Mouse (Mus musculus) left cerebral cortex, postnatal 36 days (tissue): Measurements from ENCODE around the gene Faf1. TPM values are rescaled to one million over a fixed set of nuclear protein-coding genes. Genes with fewer than 3 reads are reported as not detected.
A peak's percentile ranks its signal among the peaks of the same experiment; 100 is the strongest.

ENCODE experiments used
- DNase-seq, 2 experiments: peaks; one replicate each; pipeline ENCODE4 v3.0.0; 2021 to 2022; ENCODE audit warnings: low spot score in 2 of 2, mixed read lengths in 1 of 2
- intact Hi-C: fragments of 180-260 bp; cut with DNase I; formaldehyde crosslinking; loops from one replicate; pipeline ENCODE4 v1.15.1; 2025
- total RNA-seq, 2 experiments: library from RNA; stranded (reverse); gene quantifications; 2 replicates each; pipeline ENCODE4 v1.2.3; 2021

Gene Faf1
- 10 to 100 TPM; 23.1 to 23.7 TPM for total RNA-seq

DNA sequence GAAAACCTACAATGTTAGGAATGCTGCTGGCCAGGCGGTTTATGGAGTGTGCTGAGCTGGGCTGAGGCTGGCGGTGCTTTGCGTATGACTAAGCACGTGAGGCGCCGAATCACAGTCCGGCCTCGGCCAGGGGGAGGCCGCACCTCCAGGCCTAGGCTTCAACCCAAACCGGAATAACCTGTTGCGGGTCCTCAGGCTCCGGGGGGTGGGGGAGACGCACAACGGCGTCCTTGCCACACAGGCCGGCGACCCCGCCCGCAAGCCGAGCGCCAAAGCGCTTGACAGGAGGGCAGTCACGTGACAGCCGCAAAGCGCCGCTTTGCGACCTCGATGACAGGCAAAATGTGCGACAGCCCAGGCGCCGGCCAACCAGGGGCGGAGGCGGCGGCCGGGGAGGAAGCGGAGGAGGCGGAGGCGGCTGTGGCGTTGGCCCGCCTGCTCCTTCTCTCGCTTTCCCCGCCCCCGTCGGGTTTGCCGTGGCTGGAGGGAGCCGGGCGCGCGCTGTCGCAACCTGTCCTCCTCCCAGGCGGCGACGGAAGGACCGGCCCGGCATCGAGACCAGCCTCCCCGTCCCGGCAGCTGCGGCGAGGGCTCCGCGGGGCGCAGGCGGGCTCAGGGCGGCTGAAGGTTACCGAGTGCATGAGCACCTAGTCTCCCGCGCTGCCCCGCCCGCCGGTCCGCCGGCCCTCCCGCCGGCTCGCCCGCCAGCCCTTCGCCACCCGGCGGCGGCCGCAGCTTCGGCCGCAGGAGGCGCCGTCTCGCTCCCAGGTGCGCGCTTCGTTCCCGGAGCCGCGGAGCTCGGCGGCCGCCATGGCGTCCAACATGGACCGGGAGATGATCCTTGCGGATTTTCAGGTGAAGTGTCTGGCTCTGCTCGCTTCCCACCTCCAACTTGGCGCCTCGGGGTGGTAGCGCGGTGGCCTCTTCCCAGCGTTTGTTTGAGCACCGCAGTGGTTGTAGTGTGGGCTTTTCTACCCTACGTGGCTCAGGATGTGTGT is at the start of gene Faf1:
Gene Faf1, plus strand, starts transcription at position 371 of the 998 bp plus-strand sequence.
- peak; percentile 98 for DNase-seq
- intact Hi-C loops = loop anchor here (5.0 kb wide), 1 partner anchor 199 kb away; no protein-coding TSS in a partner anchor

- intact Hi-C loops = no loop called here
- DNase-seq = no peak
Observed at GRCm38 (mm10) chr4:109630215-109630614, 46.2 kb upstream of the Faf1 start.

DNA sequence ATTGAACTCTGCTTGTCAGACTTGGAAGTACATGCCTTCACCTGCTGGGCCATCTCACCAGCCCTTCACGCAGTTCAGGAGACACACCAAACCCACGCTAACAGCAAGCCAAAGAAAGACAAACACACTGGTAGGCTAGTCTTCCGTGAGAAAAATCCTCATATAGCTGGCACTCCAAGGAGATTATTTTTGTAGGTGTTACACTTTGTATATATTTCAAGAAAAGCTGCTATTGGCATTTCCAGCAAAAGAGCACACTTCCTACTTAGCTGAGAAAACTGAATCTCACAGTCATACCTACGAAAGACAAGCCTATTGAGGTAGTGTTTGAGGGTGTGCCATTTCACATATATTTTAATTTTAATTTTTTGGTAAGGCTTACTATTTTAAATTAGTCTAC is 45.4 kb upstream of the Faf1 start:
- intact Hi-C loops = no loop called here
- peak in 1 of 2 experiments; percentile 5 for DNase-seq

GRCm38 (mm10) chr4:109634971-109635370 is 41.4 kb upstream of the Faf1 start:
- no peak for DNase-seq
- intact Hi-C loops = no loop called here

GRCm38 (mm10) chr4:109639356-109639755 is 37.0 kb upstream of the Faf1 start:
- DNase-seq = no peak
- intact Hi-C loops = no loop called here

- intact Hi-C loops = no loop called here
Observed at GRCm38 (mm10) chr4:109640141-109640540, 36.2 kb upstream of the Faf1 start.

GRCm38 (mm10) chr4:109641451-109641850 is 34.9 kb upstream of the Faf1 start:
- intact Hi-C loops = no loop called here
- no peak for DNase-seq

More at GRCm38 (mm10) chr4:109640141-109640540, 36.2 kb upstream of the Faf1 start:
- DNase-seq = no peak

- no peak for DNase-seq
- intact Hi-C loops = no loop called here
Observed at GRCm38 (mm10) chr4:109647281-109647680, 29.1 kb upstream of the Faf1 start.

- no peak for DNase-seq
- intact Hi-C loops = no loop called here
Observed at GRCm38 (mm10) chr4:109649331-109649730, 27.1 kb upstream of the Faf1 start.

DNA sequence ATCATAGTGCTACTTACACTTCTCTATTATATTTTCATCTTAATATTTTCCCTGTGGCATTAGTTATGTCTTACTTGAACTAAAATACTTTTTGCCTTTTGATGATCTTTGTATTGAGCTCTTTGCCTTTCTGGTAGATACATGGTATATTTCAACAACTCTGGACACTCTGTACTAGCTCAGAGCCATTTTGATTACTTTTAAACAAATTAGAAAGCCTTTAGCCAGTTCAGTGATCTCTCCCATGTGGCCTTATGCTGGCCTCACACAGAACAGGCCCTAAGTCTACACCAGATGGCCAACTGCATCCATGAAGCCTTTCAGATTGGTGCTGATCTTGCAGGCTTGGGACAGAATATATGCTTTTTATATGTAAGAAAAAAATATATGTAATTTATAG is 23.1 kb upstream of the Faf1 start:
- intact Hi-C loops = no loop called here
- DNase-seq = no peak

GRCm38 (mm10) chr4:109654701-109655100 is 21.7 kb upstream of the Faf1 start:
- intact Hi-C loops = no loop called here
- no peak for DNase-seq

DNA sequence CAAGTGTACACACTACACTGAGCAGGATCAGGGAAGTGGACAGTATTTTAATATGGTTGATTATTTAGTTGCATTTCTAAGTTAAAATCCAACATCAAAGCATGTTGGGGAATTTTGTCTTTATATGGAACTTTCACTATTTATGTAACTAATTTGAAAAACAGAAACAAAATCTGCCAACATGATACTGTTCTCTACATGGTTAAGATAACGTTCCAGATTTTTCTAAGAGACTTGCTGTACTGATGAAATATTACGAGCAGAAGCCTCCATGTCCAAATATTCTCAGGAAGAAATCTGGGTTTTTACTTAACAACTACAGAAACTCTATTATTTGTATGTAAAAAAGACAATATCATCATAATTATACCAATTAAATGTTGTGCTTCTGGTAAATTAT is 20.6 kb upstream of the Faf1 start:
- no peak for DNase-seq
- intact Hi-C loops = loop anchor here (2.0 kb wide), 1 partner anchor 325 kb away; no protein-coding TSS in a partner anchor

GRCm38 (mm10) chr4:109656301-109656700 is 20.1 kb upstream of the Faf1 start:
- no peak for DNase-seq
- intact Hi-C loops = loop anchor here (2.0 kb wide), 1 partner anchor 324 kb away; no protein-coding TSS in a partner anchor

DNA sequence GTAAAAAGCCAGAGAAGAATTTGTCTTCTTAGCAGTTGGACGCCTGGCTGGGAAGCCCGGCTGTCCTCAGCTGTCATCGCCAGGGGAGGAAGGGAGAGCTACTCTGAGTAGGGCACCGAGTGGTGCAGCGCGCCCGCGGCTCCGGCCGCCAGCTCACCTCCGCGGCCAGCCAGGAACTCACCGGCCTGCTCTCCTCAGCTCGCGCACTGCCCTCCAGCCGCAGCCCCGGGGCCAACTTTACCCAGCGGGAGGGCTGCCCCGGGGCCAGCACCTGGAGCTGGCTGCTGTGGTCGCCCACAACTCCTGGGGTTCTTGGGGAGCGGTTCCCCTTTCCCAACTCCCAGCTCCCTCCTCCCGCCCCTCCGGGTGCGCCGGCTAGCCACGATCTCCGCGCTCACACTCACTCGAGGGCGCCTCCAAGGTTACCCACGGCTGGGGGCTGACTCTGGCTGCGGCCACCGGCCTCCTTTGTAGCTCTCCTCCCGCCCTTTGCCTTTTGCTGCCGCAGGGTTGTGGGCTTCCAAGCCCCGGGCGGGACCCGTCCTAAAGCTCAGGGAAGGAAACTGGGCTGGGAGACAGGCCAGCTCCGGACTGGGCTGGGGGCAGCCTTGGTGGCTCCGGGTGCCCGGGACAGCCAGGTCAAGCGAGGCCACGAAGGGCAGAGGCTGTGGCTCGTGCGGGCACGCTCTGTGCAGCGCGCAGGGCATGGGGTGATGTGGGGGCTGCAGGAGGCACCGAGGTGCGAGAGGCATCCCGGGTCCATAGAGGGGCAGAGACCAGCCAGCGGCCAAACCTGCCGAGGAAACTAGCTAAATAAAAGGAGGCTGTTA is 19.2 kb upstream of the Faf1 start:
- intact Hi-C loops = loop anchor here (2.0 kb wide), 1 partner anchor 324 kb away; no protein-coding TSS in a partner anchor
- peak; percentile 9 to 21 for DNase-seq

GRCm38 (mm10) chr4:109657851-109658500 is 18.4 kb upstream of the Faf1 start:
- intact Hi-C loops = loop anchor here (2.0 kb wide), 1 partner anchor 323 kb away; no protein-coding TSS in a partner anchor
- DNase-seq = peak in 1 of 2 experiments; percentile 4

DNA sequence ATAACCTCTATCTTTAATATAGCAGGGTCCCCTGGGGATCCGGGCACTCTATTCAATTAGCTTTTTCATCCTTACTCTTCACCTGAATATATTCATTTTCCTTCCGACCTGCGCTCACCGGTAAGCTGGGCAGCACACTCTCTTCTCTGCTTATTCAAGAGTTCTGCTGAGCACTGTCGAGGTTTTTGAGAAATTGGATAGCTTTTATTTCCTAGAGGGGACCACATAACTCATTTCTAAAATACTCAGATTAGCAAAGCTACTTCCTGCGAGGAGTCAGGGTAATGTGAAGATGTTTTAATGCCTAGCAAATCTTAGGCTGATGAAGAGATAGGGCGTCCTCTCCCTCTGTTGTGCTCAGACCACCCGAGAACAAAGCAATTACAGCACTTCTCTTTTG is 17.6 kb upstream of the Faf1 start:
- no peak for DNase-seq
- intact Hi-C loops = no loop called here

DNA sequence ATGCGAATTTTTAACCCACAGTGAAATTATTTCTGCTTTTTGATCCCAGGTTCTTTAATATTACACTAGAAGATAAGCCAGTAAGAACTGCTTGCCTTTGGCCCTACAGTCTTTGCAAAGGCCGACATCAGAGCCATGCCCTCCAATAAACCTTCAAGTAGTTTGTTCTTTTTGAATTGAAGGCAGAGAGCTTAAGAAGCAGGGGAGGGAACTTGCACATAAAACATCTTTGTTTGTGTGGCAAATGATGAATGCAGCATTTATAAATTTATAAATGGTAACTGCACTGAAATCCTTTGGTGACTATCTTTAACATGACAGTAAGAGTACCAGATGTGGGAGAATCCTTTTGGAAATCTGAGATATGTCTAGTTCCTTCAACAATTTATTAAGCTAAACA is 16.8 kb upstream of the Faf1 start:
- no peak for DNase-seq
- intact Hi-C loops = no loop called here

- intact Hi-C loops = no loop called here
Observed at GRCm38 (mm10) chr4:109660568-109660967, 15.8 kb upstream of the Faf1 start.

DNA sequence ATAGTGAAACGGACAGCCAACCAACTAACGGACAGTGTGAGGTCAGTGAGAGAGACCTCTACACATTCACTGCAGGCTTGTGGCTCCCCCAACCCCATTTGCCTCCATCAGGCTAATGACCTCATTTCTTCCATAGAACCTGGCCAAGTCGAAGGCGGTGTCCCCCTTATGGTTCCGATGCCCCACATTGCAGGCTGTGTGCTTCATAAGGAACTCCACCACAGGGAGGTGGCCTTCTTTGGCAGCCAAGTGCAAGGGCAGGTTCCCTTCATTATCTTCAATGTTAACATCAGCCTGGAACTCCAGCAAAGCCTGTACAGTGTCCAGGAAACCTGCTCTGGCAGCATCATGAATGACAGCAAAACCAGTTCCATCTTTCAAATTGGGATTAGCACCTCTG is 15.2 kb upstream of the Faf1 start:
- intact Hi-C loops = no loop called here
- DNase-seq = no peak

More at GRCm38 (mm10) chr4:109660568-109660967, 15.8 kb upstream of the Faf1 start:
- DNase-seq = no peak
